Mouse (Mus musculus) inflammation-experienced regulatory T-cells, adult 6 months (primary cell): ENCODE data around the gene Ptprc. TPM values are rescaled to one million over a fixed set of nuclear protein-coding genes. Genes with fewer than 3 reads are reported as not detected.
A peak's percentile ranks its signal among the peaks of the same experiment; 100 is the strongest.

ENCODE experiments used
- ATAC-seq: one replicate; pipeline ENCODE4 v1.8.0; 2017
- polyA plus RNA-seq, 3 experiments: library from polyadenylated mRNA; unstranded; fragments of 100-300 nt; shearing (Covaris generic); gene quantifications; one replicate each; pipeline ENCODE4 v1.2.1; 2017

Gene Ptprc
- polyA plus RNA-seq, 3 experiments from 2014 or later, result 1,312 to 1,433 (median 1,346) TPM

DNA sequence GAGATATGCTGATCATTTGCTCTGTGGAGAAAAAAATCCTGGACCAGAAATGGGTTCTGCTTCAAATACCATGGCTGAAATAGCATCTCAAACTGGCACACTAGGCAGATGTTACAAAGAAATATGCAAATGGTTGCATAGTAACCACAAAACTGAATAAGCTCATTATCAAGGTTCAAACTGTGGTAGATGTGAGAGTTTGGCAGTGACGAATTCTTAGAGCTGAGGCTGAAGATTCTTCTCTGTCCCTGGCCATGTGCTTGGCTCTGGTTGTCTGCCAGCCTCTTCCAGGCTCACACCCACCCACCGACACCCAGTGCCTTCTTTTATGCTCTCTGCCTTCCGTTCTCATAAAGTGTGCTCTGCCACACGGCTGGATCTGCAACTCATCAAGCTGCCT lies 26.7 kb downstream of the Ptprc start:
- ATAC-seq, result peak; percentile 57

DNA sequence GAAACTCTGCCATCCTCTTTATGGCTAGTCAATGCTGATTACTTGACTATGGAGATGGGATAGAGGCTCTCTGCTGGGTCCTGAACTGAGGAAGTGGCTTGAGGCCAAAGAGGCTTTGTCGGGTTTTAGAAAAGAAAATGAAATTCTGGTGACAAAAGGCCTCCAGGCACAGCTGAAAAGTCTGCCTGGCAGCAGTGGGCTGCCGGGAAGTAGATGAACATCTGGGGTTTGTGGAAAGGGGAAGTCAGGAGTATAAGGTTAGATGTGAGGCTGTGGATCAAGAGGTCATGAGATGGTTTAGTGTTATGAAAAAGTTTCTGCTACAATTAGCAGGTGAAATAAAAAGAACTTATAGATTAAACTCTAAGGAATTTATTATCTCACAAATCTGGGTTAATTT lies 29.9 kb downstream of the Ptprc start:
- no peak for ATAC-seq

DNA sequence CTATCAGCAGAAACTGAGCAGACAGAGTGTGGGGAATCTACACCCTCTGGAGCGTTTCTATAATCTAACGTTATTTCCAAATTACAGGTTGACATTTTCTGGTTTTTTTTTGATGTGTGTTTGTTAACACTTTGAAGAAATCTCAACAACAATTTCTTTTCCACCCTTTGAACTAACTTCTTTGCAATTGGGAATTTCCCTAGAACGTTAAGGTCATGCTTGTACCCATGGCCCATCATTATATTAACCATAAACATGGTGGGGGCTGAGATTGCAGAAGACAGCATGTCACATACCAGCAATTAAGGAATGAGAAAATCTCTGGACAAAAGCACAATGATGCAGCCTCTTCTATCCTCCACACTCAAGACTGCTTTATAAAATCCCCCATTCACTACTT lies 30.4 kb downstream of the Ptprc start:
- ATAC-seq, result peak; percentile 6

DNA sequence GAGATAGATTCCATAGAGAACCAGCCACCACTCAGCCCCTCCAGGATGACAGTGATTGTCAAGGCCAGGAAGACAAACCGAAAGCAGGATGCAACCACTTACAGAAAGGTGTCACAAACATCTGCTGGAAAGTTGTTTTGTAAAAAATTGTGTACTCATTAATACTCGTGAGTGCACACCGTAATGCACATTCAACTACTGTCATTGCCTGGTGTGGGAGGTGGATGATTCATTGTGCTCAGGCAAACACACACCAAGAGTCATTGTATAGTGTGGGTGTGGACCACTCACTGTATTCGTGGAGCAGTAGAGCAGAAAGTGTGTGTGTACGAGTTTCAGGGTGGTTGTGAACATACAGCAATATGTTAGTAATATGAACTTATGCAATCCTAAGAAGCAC lies 31.1 kb downstream of the Ptprc start:
- peak; percentile 46 for ATAC-seq

DNA sequence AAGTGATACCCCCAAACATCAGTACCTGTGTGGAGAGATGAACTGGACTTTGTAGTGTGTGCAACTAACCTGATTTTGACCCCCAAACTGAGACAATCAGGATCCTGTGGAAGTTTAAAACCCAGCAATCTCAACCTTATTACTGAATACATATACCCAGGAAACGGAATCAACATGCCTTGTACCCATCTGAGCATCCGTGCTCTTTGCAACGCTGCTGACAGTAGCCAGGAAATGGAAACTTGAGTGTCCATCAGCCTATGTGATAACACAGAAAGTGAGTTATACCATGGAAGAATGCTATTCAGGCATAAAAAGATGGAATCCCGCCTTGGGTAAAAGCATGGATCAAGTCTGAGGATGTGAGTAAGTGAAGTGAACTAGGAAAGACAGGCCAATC lies 34.7 kb downstream of the Ptprc start:
- ATAC-seq, result peak; percentile 25

DNA sequence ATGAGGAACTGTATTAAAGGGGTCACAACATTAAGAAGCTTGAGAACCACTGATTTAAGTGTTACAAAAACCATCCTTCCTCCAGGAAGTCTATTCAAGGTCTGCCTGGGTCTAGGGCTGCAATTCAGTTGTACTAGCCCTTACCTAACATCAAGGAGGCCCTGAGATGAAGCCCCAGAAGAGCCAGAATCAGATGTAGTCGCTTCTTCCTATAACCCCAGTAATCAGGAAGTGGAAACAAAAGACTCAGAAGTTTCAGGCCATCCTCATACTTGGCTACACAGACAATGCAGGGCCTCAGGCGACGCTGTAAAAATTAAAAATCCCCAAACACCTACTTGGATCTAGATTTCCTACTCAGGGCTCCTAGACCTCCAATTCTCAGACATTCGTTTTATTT lies 37.8 kb downstream of the Ptprc start:
- no peak for ATAC-seq

DNA sequence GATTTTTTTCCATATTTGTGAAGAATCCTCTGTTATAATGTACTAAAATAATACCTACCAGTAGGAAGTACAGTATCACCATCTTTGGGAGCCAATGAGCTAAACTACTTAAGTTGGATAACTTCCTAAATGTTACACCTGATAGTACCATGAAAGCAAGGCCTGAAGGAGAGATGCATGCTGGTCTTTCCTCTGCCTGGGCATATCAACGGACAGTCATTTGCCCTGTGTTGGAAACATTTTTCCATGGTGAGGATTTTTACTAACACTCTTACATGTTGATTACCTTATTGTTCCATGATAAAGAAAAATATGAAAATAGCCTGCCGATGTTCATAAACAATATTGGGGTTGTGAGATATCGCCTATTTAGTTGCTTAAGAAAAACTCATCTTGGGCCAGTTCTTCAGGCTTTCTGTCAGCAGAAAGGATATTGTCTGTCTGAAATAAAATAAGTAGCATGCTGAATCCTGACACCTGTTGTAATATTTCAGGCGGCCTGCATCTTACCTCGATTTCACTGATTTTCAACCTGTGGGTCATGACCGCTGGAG lies 38.4 kb downstream of the Ptprc start:
- ATAC-seq, result no peak

DNA sequence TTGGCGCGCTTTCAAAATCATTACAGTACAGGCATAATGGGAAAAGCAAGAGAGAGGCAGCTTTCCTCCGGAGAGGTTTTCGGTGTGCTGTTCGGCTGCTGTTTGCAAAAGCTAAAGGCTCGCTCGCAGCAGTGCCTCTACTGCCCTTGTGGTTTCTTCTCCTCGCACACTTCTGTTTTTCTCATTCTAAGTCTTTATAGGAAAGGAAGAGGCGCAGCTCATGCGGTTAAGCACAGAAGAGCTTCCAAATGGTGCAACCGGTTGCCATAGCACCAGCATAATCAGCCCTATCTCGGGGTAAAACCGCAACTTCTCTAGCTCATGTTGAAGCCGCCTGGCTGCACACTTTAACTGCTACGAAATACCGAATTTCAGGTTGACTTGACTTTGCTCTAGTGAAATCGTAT lies 39.1 kb downstream of the Ptprc start:
- peak; percentile 81 for ATAC-seq

DNA sequence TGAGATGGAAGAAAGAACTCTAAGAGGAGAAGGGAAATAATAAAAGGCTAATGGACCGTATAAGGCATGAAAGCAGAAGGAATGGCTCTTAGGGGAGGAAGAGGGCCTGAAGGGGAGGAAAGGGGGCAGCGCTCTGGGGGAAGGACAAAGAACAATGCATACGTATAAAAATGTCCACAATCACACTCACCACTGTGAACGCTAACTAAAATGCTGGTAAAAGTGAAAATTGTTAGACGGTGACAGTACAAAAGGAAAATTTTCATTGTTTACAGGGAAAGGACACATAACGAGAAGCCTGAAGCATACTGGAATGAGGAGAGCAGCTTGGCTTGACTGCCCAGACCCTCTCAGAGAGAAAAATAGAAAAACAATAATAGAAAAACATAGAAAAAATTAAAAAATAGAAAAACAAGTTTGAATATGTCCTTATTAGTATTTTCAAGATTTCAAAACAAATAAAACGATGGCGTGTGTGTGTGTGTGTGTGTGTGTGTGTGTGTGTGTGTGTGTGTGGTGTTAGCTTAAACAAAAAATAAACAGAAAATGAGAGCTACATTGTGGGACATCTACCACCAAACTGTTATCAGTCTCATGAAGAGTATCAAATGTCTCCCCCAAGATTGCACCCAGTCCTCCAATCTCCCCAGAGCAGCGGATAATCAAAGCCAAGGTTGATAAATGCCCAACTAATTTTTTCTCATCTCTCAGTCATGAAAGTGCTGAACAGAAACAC lies 39.7 kb downstream of the Ptprc start:
- peak; percentile 0 for ATAC-seq

DNA sequence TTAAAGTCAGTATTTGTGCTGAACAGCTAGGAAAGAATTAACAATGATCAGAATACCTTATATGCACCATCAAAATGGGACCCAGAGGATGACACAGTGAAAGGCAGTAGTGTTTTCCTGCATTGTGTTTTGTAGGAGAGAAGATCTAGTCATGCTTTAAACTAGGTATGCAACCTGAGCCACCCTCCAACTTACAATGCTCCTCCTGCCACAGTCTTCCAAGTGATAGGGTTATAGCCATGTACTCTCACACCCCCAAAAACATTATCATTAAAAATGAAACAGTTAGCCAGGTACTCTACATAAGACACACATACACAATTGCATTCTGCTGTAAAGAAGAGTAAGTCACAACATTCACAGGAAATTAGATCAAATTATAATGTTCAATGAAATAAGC lies 40.4 kb downstream of the Ptprc start:
- no peak for ATAC-seq

DNA sequence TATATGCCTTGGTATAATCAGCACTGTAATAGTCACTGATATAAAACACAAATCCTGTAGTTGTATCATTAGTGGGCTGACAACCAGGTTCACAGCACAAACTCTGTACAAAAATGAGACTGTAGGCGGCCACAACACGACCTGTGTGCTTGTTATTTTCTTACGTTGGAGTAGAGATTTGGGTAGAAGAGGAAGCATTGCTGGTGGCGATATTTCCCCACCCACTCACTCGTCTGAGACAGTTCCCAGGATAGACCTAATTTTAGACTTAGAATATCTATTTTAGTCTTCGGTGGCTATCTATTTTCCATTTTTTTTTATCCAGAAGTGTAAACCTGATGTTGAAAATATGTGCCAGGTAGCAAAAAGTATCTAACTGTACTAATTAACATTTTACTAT lies 41.2 kb downstream of the Ptprc start:
- peak; percentile 8 for ATAC-seq

DNA sequence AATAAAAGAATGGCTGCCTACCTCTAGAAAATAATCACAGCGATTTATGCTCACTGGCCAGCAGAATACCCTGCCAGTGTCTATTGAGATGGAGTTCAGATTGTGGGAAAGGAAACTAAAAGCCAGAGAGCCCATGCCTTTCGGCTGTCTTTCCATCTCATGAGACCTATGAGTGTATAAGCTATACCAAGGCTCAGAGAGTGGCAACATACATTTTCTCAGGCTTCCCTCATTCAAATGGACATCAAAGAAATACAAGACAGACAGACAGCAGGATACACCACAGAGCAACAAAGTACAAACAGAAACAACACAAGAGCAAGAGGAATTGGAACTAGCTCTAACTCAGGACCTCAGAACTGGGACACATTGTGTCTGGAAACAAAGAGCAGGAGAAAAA lies 43.8 kb downstream of the Ptprc start:
- ATAC-seq, result no peak

DNA sequence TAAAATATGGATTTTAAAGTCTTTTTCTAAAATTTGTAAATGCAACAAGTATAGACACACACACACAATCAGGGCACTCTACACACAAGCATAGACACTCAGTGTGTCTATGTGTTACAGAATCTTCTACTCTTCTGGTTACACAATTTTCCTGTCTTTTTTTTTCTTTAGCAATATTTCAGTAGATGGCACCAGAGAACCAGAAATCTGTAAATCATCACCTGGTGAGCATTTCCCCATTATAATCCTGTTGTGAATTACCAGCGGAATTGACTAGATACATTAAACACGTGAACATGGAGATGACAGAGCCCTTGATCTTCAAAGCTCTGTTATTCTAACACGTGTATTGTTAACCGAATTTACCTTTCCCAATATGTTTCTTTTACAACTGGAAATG lies 45.4 kb downstream of the Ptprc start:
- peak; percentile 31 for ATAC-seq

DNA sequence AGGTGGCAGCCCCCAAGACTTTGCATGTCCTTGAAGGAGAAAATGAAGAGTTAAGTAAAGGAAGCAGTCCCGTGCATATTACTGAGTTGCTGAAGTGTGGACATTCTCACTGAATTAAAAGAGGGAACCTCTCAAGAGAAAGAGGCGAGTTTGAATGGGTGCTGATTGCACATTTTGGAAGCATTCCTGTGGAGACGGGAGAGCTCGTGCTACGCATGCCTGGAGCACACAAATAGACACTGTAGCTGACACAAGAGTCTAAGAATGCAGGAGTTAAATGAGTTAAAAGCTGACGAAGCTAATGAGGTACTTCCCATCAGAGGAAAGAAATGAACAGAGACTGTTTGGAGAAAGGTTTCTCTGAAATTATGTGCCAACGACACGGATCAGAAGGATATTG lies 48.7 kb downstream of the Ptprc start:
- no peak for ATAC-seq

DNA sequence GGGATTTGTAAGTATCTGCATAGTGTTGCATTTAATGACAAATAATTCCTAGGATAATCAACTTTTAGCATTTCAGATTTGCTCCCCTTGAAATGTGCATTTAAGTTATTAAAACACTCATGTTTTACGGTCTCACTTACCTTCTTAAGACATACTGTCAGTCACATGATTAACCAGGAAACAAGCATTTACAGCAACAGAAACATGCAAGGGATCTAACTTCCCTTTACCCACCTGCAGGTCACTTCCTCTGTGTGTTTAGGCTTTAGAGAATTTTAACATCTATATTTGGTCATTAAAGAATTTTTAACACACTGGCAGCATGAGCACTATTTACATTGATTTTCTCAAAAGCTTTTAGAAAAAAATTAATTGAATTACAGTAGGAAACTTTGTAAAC lies 50.2 kb downstream of the Ptprc start:
- ATAC-seq, result peak; percentile 60

DNA sequence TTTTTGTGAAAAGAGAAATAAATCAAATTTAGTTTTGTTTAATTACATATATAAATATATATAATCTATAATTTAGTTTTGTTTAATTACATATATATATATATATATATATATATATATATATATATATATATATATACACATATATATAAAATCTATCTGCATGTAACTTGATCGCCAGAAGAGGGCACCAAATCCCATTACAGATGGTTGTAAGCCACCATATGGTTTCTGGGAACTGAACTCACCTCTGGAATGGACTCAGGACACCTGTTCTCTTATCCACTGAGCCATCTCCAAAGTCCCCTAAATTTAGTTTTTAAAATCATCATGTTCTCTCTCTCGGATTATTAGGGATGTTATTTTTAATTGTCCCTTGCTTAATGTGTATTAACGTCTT lies 51.6 kb downstream of the Ptprc start:
- no peak for ATAC-seq

DNA sequence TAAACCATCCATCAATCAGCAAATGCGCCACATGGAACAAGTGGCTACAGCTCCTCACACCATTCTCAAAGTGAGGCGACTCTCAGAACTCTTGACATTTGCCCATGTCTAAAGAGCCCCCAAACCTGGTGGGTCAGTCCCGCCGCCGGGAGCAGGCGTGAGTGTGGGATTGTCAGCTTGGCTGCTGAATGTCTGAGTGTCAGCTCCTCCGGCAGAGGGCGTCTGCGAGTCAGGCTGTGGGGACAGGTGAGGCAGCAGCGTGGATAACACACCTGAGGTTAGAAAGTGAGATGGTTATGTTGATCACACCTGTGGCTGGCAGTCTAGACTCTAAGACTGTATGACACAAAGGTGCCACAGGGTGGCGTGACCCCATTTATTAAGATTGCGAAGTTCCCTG lies 55.6 kb downstream of the Ptprc start:
- no peak for ATAC-seq

DNA sequence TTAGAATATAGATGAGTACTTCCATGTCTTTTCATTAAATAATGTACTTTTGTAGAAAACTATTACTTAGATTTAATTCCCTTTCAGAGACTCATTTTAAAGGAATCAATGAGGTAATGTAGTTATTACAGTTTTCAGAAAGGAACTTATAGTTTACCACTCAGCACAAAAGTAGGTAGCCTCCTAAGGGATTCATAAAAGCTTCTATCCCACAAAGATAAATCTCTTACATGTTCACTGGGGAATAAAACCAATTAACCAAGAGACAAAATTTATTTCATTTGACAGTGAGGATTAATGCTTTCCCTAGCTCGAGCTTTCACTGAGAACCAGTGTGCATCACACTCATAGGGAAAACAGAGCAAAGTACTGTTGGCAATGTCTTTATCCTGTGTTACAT lies 82.3 kb downstream of the Ptprc start:
- ATAC-seq, result no peak

DNA sequence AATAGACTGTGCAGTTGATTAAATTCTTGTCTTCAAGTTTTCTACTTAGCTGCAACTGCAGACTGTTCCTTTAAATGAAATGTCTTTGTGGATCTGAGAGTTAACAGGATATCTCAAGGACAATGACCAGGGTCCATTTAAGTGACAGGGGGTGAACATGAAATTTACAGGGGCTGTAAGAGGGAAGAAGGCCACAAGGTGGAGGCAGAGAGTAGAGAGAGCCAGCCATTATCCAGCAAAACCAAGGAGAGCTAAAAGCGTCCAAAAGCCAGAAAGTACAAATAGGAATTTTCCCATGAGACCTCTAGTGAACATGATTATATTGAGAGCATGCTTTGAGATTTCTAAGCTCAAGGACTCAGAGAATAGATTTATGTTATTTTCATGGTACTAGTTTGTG lies 89.7 kb downstream of the Ptprc start:
- no peak for ATAC-seq

DNA sequence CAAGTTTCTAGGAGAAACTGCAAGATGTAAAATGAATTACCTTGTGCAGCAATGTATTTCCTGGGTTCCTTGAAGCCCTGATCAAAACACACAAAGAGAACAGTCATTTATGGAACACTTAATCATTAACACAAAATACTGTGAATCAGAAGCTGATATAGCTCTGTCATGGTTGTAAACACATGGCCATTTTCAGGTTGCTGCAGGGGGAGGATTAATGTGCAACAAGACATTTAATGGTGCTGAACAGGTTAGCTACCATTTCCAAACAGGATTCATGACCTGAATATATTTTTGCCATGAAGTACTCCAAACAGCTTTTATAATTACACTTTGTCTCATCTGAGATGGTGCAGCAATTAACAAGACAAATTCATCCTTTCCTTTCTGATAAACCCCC lies 91.8 kb downstream of the Ptprc start:
- no peak for ATAC-seq

DNA sequence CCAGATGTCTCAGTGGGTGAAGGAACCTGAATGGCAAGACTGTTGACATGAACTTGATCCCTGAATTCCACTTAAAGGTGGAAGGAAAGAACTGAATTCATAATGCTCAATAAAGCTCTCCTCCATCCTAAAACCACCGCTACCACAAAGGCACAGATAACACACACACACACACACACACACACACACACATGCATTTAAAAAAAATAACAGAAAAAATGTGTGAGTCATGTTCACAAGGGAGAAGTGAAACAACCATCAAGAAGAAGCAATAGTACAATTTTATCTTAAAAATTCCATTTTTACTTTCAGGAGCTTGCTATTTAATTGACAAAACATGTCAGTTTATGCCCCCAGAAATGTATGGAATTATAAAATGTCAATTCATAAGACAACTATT lies 95.2 kb downstream of the Ptprc start:
- no peak for ATAC-seq

DNA sequence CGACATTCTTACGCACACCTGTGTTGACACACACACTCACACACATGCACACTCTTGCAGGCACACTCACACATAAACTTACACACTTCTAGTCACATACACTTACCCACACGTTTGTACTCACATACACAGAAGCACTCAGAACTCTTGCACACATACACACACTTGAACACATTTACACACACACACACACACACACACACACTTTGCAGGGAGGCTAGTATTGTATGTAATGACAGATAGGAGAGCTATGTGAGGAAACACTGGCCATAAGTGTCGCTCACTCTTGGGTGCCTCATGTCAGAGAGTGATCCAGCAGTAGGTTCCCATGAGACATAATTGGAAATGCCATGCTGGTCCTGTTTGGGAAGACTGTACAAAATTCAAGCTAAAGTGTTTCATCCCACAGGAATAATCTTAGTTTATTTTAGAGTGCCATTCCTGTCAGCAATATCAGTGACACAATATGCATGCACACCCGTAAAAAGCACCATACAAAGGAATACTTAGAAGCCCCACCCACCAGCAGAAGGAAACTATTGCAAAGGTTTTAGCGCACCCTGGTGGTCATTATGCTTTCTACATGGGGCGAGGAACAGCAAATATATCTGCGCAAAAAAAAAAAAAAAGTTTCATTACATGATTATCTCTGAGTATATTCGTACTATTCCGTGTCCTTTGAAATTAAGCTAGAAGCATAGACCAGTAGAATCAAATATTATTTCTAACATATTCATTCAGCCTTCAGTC lies 131.1 kb downstream of the Ptprc start:
- ATAC-seq, result peak; percentile 88

DNA sequence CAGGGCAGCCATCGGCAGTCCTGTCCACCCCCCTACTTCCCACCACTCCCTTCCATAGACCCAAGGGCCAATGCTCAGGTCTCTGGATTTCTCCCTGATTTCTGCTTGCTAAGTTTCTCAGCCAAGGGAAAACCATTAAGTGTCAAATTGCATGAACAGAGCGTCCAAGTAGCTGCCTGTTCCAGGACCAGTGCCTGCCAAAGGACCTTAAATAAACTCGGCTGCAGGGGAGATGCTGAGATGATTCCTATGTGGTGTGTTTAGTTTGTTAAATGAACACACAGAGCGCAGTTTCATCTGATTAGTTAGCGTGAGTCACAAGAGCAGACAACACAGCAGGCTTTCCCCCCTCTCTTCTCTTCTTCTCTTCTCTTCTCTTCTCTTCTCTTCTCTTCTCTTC lies 135.0 kb downstream of the Ptprc start:
- ATAC-seq, result no peak

DNA sequence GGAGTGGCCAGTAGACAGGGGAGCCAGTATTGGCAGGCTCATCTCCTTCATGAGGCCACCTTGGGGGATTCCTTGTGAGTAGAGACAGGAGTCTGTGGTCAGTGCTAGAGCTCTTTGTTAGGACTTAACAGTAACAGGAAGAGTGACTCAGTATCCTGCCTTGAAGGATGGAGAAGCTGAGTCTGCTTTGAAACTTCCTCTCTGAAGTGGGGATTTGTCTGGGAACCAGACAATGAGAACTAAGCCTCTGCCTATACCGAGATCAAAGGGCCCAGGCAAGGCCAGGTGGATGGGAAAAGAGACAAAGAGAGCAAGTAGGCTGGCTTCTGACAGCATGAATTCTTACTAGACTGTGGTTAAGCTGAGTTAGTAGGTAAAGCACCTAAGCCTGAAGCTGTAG lies 136.3 kb downstream of the Ptprc start:
- peak; percentile 70 for ATAC-seq
